9 mouse cellular contexts compared by ENCODE assay signal in genomic region chr12:53252572-53253422, GRCm38 (mm10). TPM values are rescaled to one million over a fixed set of nuclear protein-coding genes. Genes with fewer than 3 reads are reported as not detected.
A peak's percentile ranks its signal among the peaks of the same experiment; 100 is the strongest.
DNase-seq lines count a peak whose midpoint lies in the region; ATAC-seq and TF ChIP-seq lines count a peak whose summit lies in the region.
"Had no signal": no experiment of that assay in that cellular context is flagged by ENCODE, and none has a peak within 500 bp of the region (broad histone marks: within the 10 kb centered on the region; RNA-seq: fewer than 3 reads in every experiment).

No protein-coding gene starts in this region.

- peak; percentile 77 for DNase-seq in heart, embryonic 10.5 days (ENCODE audit: low spot score)
- no peak for DNase-seq in heart, adult 8-10 months (ENCODE audit: low spot score)
- no peak for DNase-seq in Patski (ENCODE audit: low read depth, low spot score)
- peak; percentile 68 for DNase-seq in embryo, embryonic 9.5 days (ENCODE audit: extremely low spot score)
- peak; percentile 43 to 52 for DNase-seq in heart, postnatal 10 days
- DNase-seq in left cerebral cortex, postnatal 4 days, result peak; percentile 51
- DNase-seq in urinary bladder, postnatal 36 days (ENCODE audit: low spot score in 2 of 2), result no peak

- H3K4me1 ChIP-seq in heart, embryonic 10.5 days, result peaks cover 23% of the 10 kb centered on the region
- peaks cover 22% of the 10 kb centered on the region for H3K4me1 ChIP-seq in midbrain, embryonic 16.5 days (ENCODE audit: control insufficient read depth, insufficient read depth, low read length)

- H3K36me3 ChIP-seq in heart, embryonic 10.5 days, result no peaks in the 10 kb centered on the region
- H3K36me3 ChIP-seq in midbrain, embryonic 16.5 days (ENCODE audit: control insufficient read depth, insufficient read depth, low read length), result no peaks in the 10 kb centered on the region

- ATAC-seq in Patski, result peak; percentile 60
- peak; percentile 43; the same call in 1 of the 2 replicates for ATAC-seq in midbrain, embryonic 16.5 days

- peak overlapping the region; percentile 94 for H3K27ac ChIP-seq in heart, embryonic 10.5 days
- H3K27ac ChIP-seq in midbrain, embryonic 16.5 days (ENCODE audit: low read length), result peak overlapping the region; percentile 98
- H3K27ac ChIP-seq: macrophage had no signal

- peaks cover 61% of the 10 kb centered on the region for H3K27me3 ChIP-seq in heart, embryonic 10.5 days (ENCODE audit: insufficient read depth, poor library complexity, severe bottlenecking)
- peaks cover 34% of the 10 kb centered on the region for H3K27me3 ChIP-seq in Patski
- H3K27me3 ChIP-seq in midbrain, embryonic 16.5 days (ENCODE audit: control insufficient read depth, insufficient read depth, low read depth, low read length), result no peaks in the 10 kb centered on the region

- H3K9me3 ChIP-seq in heart, embryonic 10.5 days, result no peaks in the 10 kb centered on the region
- H3K9me3 ChIP-seq in midbrain, embryonic 16.5 days (replicated peaks; ENCODE audit: control insufficient read depth, low read length, poor library complexity, severe bottlenecking), result no peaks in the 10 kb centered on the region

- peak overlapping the region; percentile 78 for H3K4me3 ChIP-seq in heart, embryonic 10.5 days
- H3K4me3 ChIP-seq in midbrain, embryonic 16.5 days (ENCODE audit: low read depth, low read length), result peak overlapping the region; percentile 87

- no peak for TF ChIP-seq CTCF in Patski (IDR thresholded peaks at IDR 0.05)

- CTCF ChIA-PET in Patski (lab: Charles Lee), result no interaction called here

- H3K9ac ChIP-seq in midbrain, embryonic 16.5 days (ENCODE audit: low read depth, low read length), result peak overlapping the region; percentile 97

- peak overlapping the region; percentile 82 for H3K4me2 ChIP-seq in midbrain, embryonic 16.5 days (ENCODE audit: low read length)

- POLR2A ChIA-PET in Patski (lab: Charles Lee), result no interaction called here

- in situ Hi-C loops in Patski (cut with MboI; ENCODE audit: low pct_unique_long_range_greater_than_20kb), result no loop called here

- WGBS in heart, embryonic 10.5 days, result 1% methylated on average over 103 of the region's 115 CpGs
- under 1% methylated on average over 41 of the region's 115 CpGs for WGBS in midbrain, embryonic 16.5 days

- intact Hi-C loops in heart, postnatal 10 days (cut with DNase I), result loop anchor here (5.0 to 10.0 kb wide), 2 partner anchors 185 to 812 kb away; no protein-coding TSS in a partner anchor
- intact Hi-C loops in left cerebral cortex, postnatal 4 days (cut with DNase I), result loop anchor here (5.0 kb wide), 2 partner anchors 335 to 810 kb away; no protein-coding TSS in a partner anchor

RNA-seq across cellular contexts. Expression of gene Npas3, which starts 4.3 kb away (rescaled TPM):
- polyA plus RNA-seq in heart, embryonic 10.5 days (2016; fragmentation: Nextera tagmentation; extraction: Ambion mirVana), result 0.54 and 1.8 TPM in 2 replicates
- under 1 TPM; 0.05 to 0.20 (median 0.17) TPM for total RNA-seq in heart, adult 8-10 months (2022)
- polyA plus RNA-seq in Patski (2021), result 0.08 TPM
- 1 to 10 TPM; 1.9 to 2.0 TPM for total RNA-seq in heart, postnatal 10 days (2021)
- total RNA-seq in left cerebral cortex, postnatal 4 days (2021), result 10 to 100 TPM; 43.7 to 47.4 TPM
- 25.1 and 27.9 TPM in 2 replicates for polyA plus RNA-seq in midbrain, embryonic 16.5 days (2015; fragmentation: Nextera tagmentation; extraction: Ambion mirVana)
- polyA plus RNA-seq: macrophage had no signal

Comparison
In these comparisons a context has a peak if more than half of its experiments do, and no peak if none do; other contexts are left out.
1. DNase-seq: peak in heart, embryonic 10.5 days (single experiment), embryo, embryonic 9.5 days (single experiment), heart, postnatal 10 days (2 of 2) and left cerebral cortex, postnatal 4 days (single experiment); none in heart, adult 8-10 months (single experiment), Patski (single experiment) and urinary bladder, postnatal 36 days (0 of 2).
2. RNA of gene Npas3, which starts 4.3 kb away (total RNA-seq): 43.7 to 47.4 TPM in left cerebral cortex, postnatal 4 days; 1.9 to 2.0 TPM in heart, postnatal 10 days and 0.05 to 0.20 TPM in heart, adult 8-10 months; every median in the first group is over 10 times any median in the second.